Mouse (Mus musculus): ENCODE measurements around the gene Fdxr. TPM values are rescaled to one million over a fixed set of nuclear protein-coding genes. Genes with fewer than 3 reads are reported as not detected.

Fdxr gene
- polyA plus RNA-seq, 1 experiment from 2014 or later: 19.3 TPM

DNA sequence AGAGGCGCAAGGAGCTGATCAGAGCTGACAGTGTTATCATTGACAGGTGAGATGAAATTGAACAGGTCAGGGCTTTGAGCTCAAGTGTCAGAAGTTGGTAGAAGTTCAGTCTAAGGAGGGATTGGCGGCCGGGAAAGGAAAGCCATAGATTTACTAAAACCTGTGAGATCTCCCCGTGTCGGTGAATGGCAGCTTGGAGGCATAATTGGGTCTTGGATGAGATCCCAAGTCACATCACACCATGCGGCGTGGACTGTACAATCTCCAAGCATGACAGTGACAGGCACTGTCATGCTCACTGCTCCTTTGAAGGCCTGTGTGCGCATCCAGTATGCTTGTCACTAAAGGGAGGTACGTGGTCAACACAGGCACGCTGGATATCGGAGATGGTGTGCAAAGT is 13.9 kb downstream of the Fdxr start:
- Histone ChIP-seq H3K4me3 (no peak overlapping the region), H3K36me3 (peaks cover 1% of the 10 kb centered on the region; the same call in 1 of the 2 replicates), H3K27me3 (ENCODE audit: low read depth, poor library complexity, severe bottlenecking) (peaks cover 100% of the 10 kb centered on the region), H3K4me1 (peaks cover 36% of the 10 kb centered on the region), H3K9me3 (replicated peaks) (no peaks in the 10 kb centered on the region), H3K27ac (no peak overlapping the region)
- 83% methylated on average over 11 of the region's 11 CpGs for WGBS
- no peak for DNase-seq (ENCODE audit: low spot score)

DNA sequence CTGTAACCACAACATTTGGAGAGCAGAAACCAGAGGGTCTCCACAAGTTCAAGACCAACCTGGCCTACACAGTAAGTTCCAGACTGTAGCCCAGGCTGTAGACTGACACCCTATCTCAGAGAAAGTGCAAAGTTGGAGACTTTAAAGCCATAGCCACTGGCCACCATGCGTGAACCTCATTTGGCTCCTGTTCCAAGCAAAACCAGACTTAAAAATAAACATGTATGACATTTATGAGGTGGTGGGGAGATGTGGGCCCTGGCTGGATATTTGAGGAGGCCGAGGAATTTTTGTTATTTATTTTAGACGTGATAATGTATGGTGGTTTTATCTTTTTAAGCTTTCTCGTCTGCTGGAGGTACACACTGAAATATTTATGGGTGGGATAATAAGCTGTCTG is 17.7 kb downstream of the Fdxr start:
- DNase-seq (ENCODE audit: low spot score): no peak
- WGBS: 61% methylated on average over 4 of the region's 4 CpGs
- peaks cover 100% of the 10 kb centered on the region for H3K27me3 ChIP-seq (ENCODE audit: low read depth, poor library complexity, severe bottlenecking)
- no peak overlapping the region for H3K27ac ChIP-seq
- H3K4me1 ChIP-seq: peaks cover 15% of the 10 kb centered on the region
- no peaks in the 10 kb centered on the region for H3K36me3 ChIP-seq
- no peak overlapping the region for H3K4me3 ChIP-seq
- no peaks in the 10 kb centered on the region for H3K9me3 ChIP-seq (replicated peaks)

DNA sequence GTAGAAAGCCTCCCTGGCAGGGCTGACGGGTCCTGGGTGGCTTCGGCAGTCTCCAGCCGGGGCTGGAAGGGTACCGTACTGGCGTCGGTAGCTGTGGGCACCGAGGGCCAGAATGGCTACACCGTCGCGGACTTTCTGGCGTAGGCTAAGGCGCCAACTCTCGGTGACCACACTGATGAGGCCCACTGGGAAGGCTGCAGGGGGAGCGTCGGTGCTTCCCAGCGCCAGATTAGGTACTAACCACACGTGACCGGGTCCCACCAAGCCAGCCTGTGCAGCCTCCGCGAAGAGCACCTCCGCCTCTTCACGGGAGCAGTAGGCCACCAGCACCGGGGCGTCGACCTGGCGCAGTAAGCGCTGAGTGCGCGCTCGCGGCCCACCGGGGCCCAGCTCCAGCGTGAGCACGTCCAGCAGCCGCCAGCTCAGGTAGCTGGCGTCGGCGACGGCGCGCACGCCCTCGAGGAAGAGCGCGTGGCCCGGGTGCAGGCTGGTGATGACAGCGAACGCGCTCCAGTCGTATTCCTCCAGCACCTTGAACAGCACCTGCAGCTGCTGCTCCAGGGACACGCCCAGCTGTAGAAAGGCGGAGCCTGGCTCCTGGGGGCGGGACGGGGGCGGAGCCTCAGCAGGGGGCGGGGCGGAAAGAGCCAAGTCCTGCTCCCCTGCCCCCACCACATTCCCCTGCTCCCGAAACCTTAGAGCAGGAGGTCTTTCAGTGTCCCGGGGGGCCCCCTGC is 18.9 kb downstream of the Fdxr start:
- peak overlapping the region; percentile 31 for H3K4me3 ChIP-seq
- H3K9me3 ChIP-seq (replicated peaks): no peaks in the 10 kb centered on the region
- DNase-seq (ENCODE audit: low spot score): peak; percentile 70
- H3K4me1 ChIP-seq: peaks cover 15% of the 10 kb centered on the region
- H3K36me3 ChIP-seq: no peaks in the 10 kb centered on the region
- no peak overlapping the region for H3K27ac ChIP-seq
- H3K27me3 ChIP-seq (ENCODE audit: low read depth, poor library complexity, severe bottlenecking): peaks cover 100% of the 10 kb centered on the region
- WGBS: 17% methylated on average over 59 of the region's 59 CpGs

DNA sequence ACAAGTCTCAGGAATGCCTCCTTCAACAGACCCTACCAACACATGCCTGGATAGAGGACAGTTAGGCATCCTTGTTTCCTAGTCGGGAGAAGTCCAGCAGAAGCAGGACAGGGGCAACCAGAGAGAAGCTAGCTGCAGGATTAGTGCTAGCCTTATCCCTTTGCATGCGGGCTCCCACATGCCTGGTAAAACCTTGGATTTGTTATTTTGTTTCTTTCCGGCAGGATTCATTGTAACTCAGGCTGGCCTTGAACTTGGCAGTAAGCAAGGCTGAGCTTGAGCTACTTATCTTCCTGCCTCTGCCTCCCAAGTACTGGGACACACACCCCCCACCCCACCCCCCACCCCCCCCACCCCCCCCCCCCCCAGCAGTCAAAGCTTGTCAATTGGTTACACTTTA is 25.6 kb downstream of the Fdxr start:
- peaks cover 100% of the 10 kb centered on the region for H3K27me3 ChIP-seq (ENCODE audit: low read depth, poor library complexity, severe bottlenecking)
- H3K4me1 ChIP-seq: peaks cover 36% of the 10 kb centered on the region
- no peak for DNase-seq (ENCODE audit: low spot score)
- 70% methylated on average over 3 of the region's 3 CpGs for WGBS
- H3K9me3 ChIP-seq (replicated peaks): no peaks in the 10 kb centered on the region
- no peak overlapping the region for H3K4me3 ChIP-seq
- H3K27ac ChIP-seq: no peak overlapping the region
- H3K36me3 ChIP-seq: no peaks in the 10 kb centered on the region

DNA sequence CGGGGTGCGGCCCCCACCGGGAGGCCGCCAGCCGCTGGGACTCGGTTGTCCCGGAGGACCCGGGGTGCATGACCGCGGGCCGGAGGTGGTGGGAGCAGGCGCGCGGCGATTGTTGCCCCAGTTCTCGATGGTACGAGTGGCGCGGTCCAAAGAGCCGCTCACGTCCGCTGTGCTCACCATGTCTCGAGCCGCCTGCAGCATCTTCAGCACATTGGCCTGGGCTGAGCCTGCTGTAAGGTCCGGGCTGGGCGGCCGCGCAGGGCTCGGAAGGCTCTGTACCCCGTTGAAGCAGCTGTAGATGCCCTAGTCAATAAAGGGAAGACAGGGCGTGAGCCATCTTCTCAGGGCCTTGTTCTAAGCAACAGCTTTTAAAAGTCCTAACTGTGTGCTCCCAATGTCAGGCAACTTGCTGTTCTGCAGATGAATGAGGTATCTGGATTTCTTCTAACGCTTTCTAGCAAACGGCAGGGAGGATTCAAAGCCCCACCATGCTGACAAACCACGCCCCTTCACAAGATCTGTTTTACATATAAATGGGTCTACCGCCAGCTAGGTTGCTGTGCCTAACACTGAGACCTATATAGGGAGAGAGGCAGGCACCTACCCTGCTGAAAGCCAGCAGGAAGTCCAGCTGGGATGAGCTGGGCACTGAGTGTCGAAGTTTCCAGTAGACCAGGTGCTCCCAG is 26.3 kb downstream of the Fdxr start:
- DNase-seq (ENCODE audit: low spot score): peak; percentile 49
- peak overlapping the region; percentile 42 for H3K27ac ChIP-seq

DNA sequence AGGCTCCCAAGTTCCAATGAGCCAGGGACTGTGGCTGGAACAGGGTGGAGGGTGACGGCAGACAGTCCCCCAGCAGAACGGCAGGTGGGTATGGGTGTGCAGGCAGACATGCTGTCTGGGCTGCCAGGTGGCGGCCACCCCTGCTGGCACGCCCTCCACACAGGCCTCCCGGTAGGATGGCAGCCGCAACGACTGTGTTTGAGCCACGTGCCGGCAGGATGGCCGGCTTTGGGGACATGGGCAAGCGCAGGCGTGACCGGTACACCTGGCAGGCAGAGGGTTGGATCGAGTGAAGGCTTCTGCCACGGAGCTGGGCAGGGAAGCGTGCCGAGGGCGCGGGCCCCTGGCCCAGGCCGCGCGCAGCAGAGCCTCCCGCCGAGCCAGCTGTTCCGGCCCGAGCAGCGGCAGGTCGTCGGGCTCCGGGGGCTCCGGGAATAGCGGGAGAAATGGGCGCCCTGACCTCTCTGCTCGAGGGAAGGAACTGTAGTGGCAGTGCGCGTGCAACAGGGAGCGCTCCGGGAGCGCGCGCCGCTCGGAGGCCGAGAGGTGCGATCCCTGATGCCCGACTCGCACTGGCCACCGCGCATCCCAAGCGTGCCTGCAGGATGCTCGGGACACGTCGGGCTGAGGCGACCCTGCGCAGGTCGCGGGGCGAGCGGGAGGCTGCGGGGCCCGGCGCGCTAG is 27.0 kb downstream of the Fdxr start:
- H3K4me3 ChIP-seq: peak overlapping the region; percentile 55
- H3K27me3 ChIP-seq (ENCODE audit: low read depth, poor library complexity, severe bottlenecking): peaks cover 100% of the 10 kb centered on the region
- H3K36me3 ChIP-seq: no peaks in the 10 kb centered on the region
- H3K9me3 ChIP-seq (replicated peaks): no peaks in the 10 kb centered on the region
- DNase-seq (ENCODE audit: low spot score): peak; percentile 63
- H3K27ac ChIP-seq: peak overlapping the region; percentile 42
- peaks cover 50% of the 10 kb centered on the region for H3K4me1 ChIP-seq
- 3% methylated on average over 63 of the region's 63 CpGs for WGBS

More for the DNA sequence above, 26.3 kb downstream of the Fdxr start:
- peaks cover 100% of the 10 kb centered on the region for H3K27me3 ChIP-seq (ENCODE audit: low read depth, poor library complexity, severe bottlenecking)
- no peaks in the 10 kb centered on the region for H3K9me3 ChIP-seq (replicated peaks)
- peaks cover 43% of the 10 kb centered on the region for H3K4me1 ChIP-seq
- under 1% methylated on average over 36 of the region's 36 CpGs for WGBS
- no peaks in the 10 kb centered on the region for H3K36me3 ChIP-seq
- peak overlapping the region; percentile 55 for H3K4me3 ChIP-seq

DNA sequence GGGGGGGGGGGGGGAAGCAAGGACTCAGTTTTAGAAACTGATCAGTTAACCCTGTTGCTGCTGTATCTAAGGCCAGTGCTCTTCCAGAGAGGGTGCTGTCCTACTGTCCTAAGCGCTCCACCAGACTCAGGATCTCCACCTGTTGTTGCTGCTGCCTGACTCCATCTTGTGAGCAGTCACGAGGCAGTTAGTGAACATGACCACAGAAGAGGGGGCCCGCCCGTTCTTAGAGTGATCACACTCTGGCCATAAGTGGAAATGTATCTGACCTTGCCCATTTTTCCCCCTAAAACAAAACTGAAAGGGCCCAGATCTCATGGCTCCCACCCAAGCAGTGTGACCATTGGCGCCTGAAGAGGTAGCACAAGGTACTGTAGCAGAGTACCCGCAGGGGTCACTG is 28.9 kb downstream of the Fdxr start:
- Histone ChIP-seq H3K27ac (no peak overlapping the region), H3K4me3 (no peak overlapping the region), H3K9me3 (replicated peaks) (no peaks in the 10 kb centered on the region), H3K27me3 (ENCODE audit: low read depth, poor library complexity, severe bottlenecking) (peaks cover 100% of the 10 kb centered on the region), H3K36me3 (peaks cover 5% of the 10 kb centered on the region; the same call in 1 of the 2 replicates), H3K4me1 (peaks cover 69% of the 10 kb centered on the region)
- WGBS: 77% methylated on average over 6 of the region's 6 CpGs
- no peak for DNase-seq (ENCODE audit: low spot score)

DNA sequence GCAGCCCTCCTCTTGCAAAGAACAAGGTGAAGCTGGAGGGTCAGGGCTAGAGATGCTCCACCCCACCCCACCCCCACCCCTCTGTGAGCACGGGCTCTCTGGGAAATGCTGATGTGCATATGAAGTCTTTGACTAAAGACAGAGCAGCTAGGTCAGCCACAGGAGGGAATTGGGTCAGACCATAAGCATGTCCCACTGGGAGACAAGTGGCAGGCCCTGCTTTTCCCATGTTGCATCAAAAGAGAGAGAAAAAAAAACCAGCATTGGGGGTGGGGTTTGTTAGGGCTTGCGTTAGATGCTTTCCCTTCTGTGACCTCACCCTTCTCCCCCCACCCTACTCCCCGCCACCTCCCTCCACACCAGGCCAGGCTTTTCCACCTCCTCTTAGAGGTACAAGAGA is 29.6 kb downstream of the Fdxr start:
- H3K27me3 ChIP-seq (ENCODE audit: low read depth, poor library complexity, severe bottlenecking): peaks cover 98% of the 10 kb centered on the region
- DNase-seq (ENCODE audit: low spot score): no peak
- no peaks in the 10 kb centered on the region for H3K9me3 ChIP-seq (replicated peaks)
- no peak overlapping the region for H3K27ac ChIP-seq
- WGBS: 10% methylated on average over 3 of the region's 3 CpGs
- H3K4me1 ChIP-seq: peaks cover 76% of the 10 kb centered on the region
- no peak overlapping the region for H3K4me3 ChIP-seq
- peaks cover 5% of the 10 kb centered on the region; the same call in 1 of the 2 replicates for H3K36me3 ChIP-seq

DNA sequence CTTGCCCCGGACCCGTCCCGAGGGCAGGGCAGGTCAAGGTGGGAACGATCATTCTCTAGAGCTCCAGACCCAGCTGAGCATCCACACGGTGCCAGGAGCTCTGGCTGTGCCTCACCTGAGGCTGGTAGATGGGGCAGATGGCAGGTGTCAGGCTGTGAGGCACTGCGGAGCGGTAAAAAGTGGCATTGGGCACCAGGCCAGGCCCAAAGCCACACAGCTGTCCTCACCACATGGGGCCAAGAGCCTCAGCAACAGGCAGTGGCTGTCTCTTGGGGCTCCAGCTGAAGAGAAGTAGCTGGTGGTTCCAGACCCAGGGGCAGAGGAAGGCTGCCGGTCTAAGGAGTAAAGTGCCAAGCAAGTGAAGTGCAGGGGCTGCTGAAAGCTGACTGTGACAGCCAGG is 30.5 kb downstream of the Fdxr start:
- Histone ChIP-seq H3K9me3 (replicated peaks) (no peaks in the 10 kb centered on the region), H3K4me3 (no peak overlapping the region), H3K36me3 (peaks cover 5% of the 10 kb centered on the region; the same call in 1 of the 2 replicates), H3K27ac (no peak overlapping the region), H3K4me1 (peaks cover 85% of the 10 kb centered on the region), H3K27me3 (ENCODE audit: low read depth, poor library complexity, severe bottlenecking) (peaks cover 91% of the 10 kb centered on the region)
- WGBS: 72% methylated on average over 8 of the region's 8 CpGs
- DNase-seq (ENCODE audit: low spot score): no peak

DNA sequence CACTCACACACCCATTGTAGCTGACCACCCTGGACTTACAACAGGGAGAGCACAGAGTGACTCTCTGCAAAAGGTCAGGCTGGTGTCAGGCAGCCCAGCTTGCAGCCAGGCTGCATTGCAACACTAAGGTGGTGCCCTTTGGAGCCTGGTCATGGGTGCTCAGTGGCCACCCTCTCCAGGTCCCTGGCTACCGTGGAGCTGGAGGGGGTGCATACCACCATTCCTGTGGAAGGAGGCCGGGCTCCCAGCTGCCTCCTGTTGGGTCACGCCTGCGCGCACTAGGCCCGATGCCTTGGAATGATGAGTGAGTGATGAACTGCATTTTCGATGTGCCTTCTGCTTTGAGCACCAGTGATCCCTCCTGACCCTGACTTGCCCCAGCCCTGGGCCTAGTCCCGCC is 32.0 kb downstream of the Fdxr start:
- peaks cover 87% of the 10 kb centered on the region for H3K27me3 ChIP-seq (ENCODE audit: low read depth, poor library complexity, severe bottlenecking)
- H3K36me3 ChIP-seq: peaks cover 5% of the 10 kb centered on the region; the same call in 1 of the 2 replicates
- peaks cover 86% of the 10 kb centered on the region for H3K4me1 ChIP-seq
- H3K4me3 ChIP-seq: no peak overlapping the region
- WGBS: 81% methylated on average over 8 of the region's 8 CpGs
- peak overlapping the region; percentile 38 for H3K27ac ChIP-seq
- DNase-seq (ENCODE audit: low spot score): no peak
- H3K9me3 ChIP-seq (replicated peaks): no peaks in the 10 kb centered on the region

DNA sequence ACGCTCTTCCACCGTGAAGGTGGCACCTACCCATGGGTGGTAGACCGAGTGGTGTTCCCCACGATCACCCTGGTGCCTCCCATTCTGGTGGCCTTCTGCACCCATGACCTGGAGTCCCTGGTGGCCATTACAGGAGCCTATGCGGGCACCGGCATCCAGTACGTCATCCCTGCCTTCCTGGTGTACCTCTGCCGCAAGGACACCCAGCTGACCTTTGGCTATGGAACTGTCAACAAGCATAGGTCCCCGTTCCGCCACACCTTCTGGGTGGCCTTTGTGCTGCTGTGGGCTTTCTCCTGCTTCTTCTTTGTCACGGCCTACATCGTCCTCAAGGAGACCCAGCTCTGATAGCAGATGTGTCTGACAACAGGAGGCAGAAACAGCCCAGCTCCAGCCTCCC is 33.1 kb downstream of the Fdxr start:
- WGBS: 85% methylated on average over 12 of the region's 12 CpGs
- Histone ChIP-seq H3K9me3 (replicated peaks) (no peaks in the 10 kb centered on the region), H3K27me3 (ENCODE audit: low read depth, poor library complexity, severe bottlenecking) (peaks cover 85% of the 10 kb centered on the region), H3K4me3 (no peak overlapping the region), H3K27ac (peak overlapping the region; percentile 38), H3K36me3 (peaks cover 5% of the 10 kb centered on the region; the same call in 1 of the 2 replicates), H3K4me1 (peaks cover 90% of the 10 kb centered on the region)
- DNase-seq (ENCODE audit: low spot score): no peak

DNA sequence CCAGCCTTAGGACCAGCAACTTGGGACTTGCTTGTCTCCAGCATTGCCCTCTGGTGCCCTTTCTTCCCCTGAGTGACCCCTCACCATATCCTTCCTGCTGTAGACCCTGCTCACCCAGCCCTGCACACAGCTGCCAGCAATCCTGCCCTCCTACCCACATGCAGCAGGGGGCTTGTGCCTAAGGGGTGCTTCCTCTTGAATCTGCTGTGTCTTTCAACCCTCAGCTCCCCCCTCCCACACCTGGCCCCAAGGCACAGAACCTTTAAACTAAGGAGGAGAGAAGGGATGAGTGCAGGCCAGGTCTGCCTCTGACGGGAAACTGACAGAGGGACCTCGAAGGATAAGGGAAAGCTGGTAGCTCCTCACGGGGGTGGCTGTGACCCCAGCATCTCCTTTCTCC is 34.1 kb downstream of the Fdxr start:
- Histone ChIP-seq H3K4me3 (no peak overlapping the region), H3K9me3 (replicated peaks) (no peaks in the 10 kb centered on the region), H3K36me3 (peaks cover 5% of the 10 kb centered on the region; the same call in 1 of the 2 replicates), H3K27ac (no peak overlapping the region), H3K27me3 (ENCODE audit: low read depth, poor library complexity, severe bottlenecking) (peaks cover 82% of the 10 kb centered on the region), H3K4me1 (peaks cover 92% of the 10 kb centered on the region)
- 88% methylated on average over 3 of the region's 3 CpGs for WGBS
- DNase-seq (ENCODE audit: low spot score): no peak

DNA sequence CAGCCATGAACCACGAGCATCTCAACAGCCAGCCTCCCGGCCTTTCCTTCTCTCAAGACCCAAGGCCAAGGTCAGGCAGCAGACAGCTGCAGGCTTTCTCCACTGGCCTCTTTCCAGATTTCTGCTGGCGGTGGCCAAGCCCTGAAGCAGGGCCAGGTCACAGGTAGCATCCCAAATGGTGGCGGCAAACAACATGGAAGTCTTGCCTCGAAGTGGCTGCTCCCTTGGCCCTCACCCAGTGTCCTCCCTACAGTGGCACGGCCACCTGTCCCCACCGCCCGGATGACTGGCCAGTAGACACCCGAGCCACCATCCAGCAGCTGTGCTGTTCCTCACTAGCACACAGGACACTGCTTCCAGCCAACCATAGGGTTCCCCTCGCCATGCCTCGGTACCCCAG is 35.4 kb downstream of the Fdxr start:
- 86% methylated on average over 11 of the region's 11 CpGs for WGBS
- peaks cover 5% of the 10 kb centered on the region; the same call in 1 of the 2 replicates for H3K36me3 ChIP-seq
- H3K9me3 ChIP-seq (replicated peaks): no peaks in the 10 kb centered on the region
- no peak overlapping the region; the same call in 1 of the 2 replicates for H3K27ac ChIP-seq
- no peak for DNase-seq (ENCODE audit: low spot score)
- peaks cover 75% of the 10 kb centered on the region for H3K27me3 ChIP-seq (ENCODE audit: low read depth, poor library complexity, severe bottlenecking)
- peaks cover 83% of the 10 kb centered on the region for H3K4me1 ChIP-seq
- no peak overlapping the region for H3K4me3 ChIP-seq
